Mouse (Mus musculus): ENCODE measurements around the gene Olfr73. TPM values are rescaled to one million over a fixed set of nuclear protein-coding genes. Genes with fewer than 3 reads are reported as not detected.
"Not testable (repeated sequence)": the region's sequence is repeated elsewhere in the genome, so short reads cannot be mapped to it uniquely, and the experiment has no call there.

Olfr73 gene
- polyA plus RNA-seq (2014; fragmentation: Nextera tagmentation; extraction: Ambion mirVana) = not detected in 2 replicates

GRCm38 (mm10) chr2:88037599-88037998 is at the start of gene Olfr73:
TSS of gene Olfr73 (minus strand) at chr2:88037699.
- Histone ChIP-seq H3K36me3 (ENCODE audit: control insufficient read depth, insufficient read depth, low read length) (no peaks in the 10 kb centered on the region), H3K4me2 (ENCODE audit: low read depth, low read length) (no peak within 1 kb of the TSS), H3K27me3 (replicated peaks; ENCODE audit: control insufficient read depth, insufficient read depth, low read length) (no peaks in the 10 kb centered on the region), H3K9ac (ENCODE audit: low read depth, low read length) (no peak within 1 kb of the TSS), H3K4me3 (ENCODE audit: low read depth, low read length) (no peak within 1 kb of the TSS), H3K4me1 (ENCODE audit: control insufficient read depth, insufficient read depth, low read length) (no peaks in the 10 kb centered on the region), H3K27ac (replicated peaks; ENCODE audit: low read depth, low read length) (no peak within 1 kb of the TSS), H3K9me3 (ENCODE audit: control insufficient read depth, low read length) (no peaks in the 10 kb centered on the region)
- ATAC-seq (ENCODE audit: low read depth) = no peak
- no peak for DNase-seq (ENCODE audit: low spot score)

- Histone ChIP-seq H3K4me3 (ENCODE audit: low read depth, low read length) (no peak within 1 kb of the TSS), H3K27me3 (replicated peaks; ENCODE audit: control insufficient read depth, insufficient read depth, low read length) (no peaks in the 10 kb centered on the region), H3K9ac (ENCODE audit: low read depth, low read length) (no peak within 1 kb of the TSS), H3K4me2 (ENCODE audit: low read depth, low read length) (no peak within 1 kb of the TSS), H3K27ac (replicated peaks; ENCODE audit: low read depth, low read length) (no peak within 1 kb of the TSS), H3K4me1 (ENCODE audit: control insufficient read depth, insufficient read depth, low read length) (no peaks in the 10 kb centered on the region), H3K9me3 (ENCODE audit: control insufficient read depth, low read length) (no peaks in the 10 kb centered on the region), H3K36me3 (ENCODE audit: control insufficient read depth, insufficient read depth, low read length) (no peaks in the 10 kb centered on the region)
- no peak for ATAC-seq (ENCODE audit: low read depth)
- no peak for DNase-seq (ENCODE audit: low spot score)
Measured at GRCm38 (mm10) chr2:88071730-88072129, 34.2 kb upstream of the Olfr73 start, which contains the start of gene Olfr1163. TSS of gene Olfr1163 (minus strand) at chr2:88071830.

- no peak overlapping the region for H3K4me2 ChIP-seq (ENCODE audit: low read depth, low read length)
- WGBS = 68% methylated on average over 2 of the region's 2 CpGs
Measured at GRCm38 (mm10) chr2:88063587-88063986, 26.1 kb upstream of the Olfr73 start.

DNA sequence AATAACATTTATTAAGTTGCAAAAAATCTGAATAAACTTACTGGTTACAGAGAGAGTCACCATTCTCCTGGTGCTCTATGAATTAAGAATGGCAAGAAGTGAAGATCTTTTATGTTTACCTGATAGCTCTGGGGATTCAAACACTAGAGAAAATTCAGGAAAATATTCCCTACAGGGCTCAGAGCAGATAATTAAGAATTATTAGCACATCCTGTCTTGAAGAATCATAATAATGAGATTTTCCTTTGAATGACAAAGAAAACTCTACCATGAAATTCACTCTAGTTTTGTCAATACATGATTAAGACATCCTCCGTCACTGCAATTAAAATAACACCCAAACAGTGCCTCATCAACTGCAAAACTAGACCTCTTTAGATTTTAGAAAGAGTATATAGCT is 13.5 kb upstream of the Olfr73 start, which contains the start of gene Olfr1162:
TSS of gene Olfr1162 (minus strand) at position 101 of the 400 bp plus-strand sequence.
- Histone ChIP-seq H3K9me3 (ENCODE audit: control insufficient read depth, low read length) (no peaks in the 10 kb centered on the region), H3K27ac (replicated peaks; ENCODE audit: low read depth, low read length) (no peak within 1 kb of the TSS), H3K9ac (ENCODE audit: low read depth, low read length) (no peak within 1 kb of the TSS), H3K4me2 (ENCODE audit: low read depth, low read length) (no peak within 1 kb of the TSS), H3K36me3 (ENCODE audit: control insufficient read depth, insufficient read depth, low read length) (no peaks in the 10 kb centered on the region), H3K27me3 (replicated peaks; ENCODE audit: control insufficient read depth, insufficient read depth, low read length) (no peaks in the 10 kb centered on the region), H3K4me1 (ENCODE audit: control insufficient read depth, insufficient read depth, low read length) (no peaks in the 10 kb centered on the region), H3K4me3 (ENCODE audit: low read depth, low read length) (no peak within 1 kb of the TSS)
- WGBS = 80% methylated on average over 1 of the region's 1 CpGs
- DNase-seq (ENCODE audit: low spot score) (no peak), ATAC-seq (ENCODE audit: low read depth) (no peak)

More at GRCm38 (mm10) chr2:88063587-88063986, 26.1 kb upstream of the Olfr73 start:
- Histone ChIP-seq H3K27ac (replicated peaks; ENCODE audit: low read depth, low read length) (no peak overlapping the region), H3K9ac (ENCODE audit: low read depth, low read length) (no peak overlapping the region), H3K36me3 (ENCODE audit: control insufficient read depth, insufficient read depth, low read length) (no peaks in the 10 kb centered on the region), H3K4me1 (ENCODE audit: control insufficient read depth, insufficient read depth, low read length) (no peaks in the 10 kb centered on the region), H3K9me3 (ENCODE audit: control insufficient read depth, low read length) (peaks cover 6% of the 10 kb centered on the region; the same call in 1 of the 2 replicates), H3K4me3 (ENCODE audit: low read depth, low read length) (no peak overlapping the region), H3K27me3 (replicated peaks; ENCODE audit: control insufficient read depth, insufficient read depth, low read length) (no peaks in the 10 kb centered on the region)
- no peak for ATAC-seq (ENCODE audit: low read depth)
- DNase-seq (ENCODE audit: low spot score) = no peak

- H3K36me3 ChIP-seq (ENCODE audit: control insufficient read depth, insufficient read depth, low read length); H3K9ac ChIP-seq (ENCODE audit: low read depth, low read length); H3K27me3 ChIP-seq (replicated peaks; ENCODE audit: control insufficient read depth, insufficient read depth, low read length); H3K4me3 ChIP-seq (ENCODE audit: low read depth, low read length); ATAC-seq (ENCODE audit: low read depth); DNase-seq (ENCODE audit: low spot score); H3K27ac ChIP-seq (replicated peaks; ENCODE audit: low read depth, low read length); H3K4me2 ChIP-seq (ENCODE audit: low read depth, low read length); H3K4me1 ChIP-seq (ENCODE audit: control insufficient read depth, insufficient read depth, low read length); H3K9me3 ChIP-seq (ENCODE audit: control insufficient read depth, low read length): not testable (repeated sequence)
- 73% methylated on average over 1 of the region's 1 CpGs for WGBS
Measured at GRCm38 (mm10) chr2:88022474-88022873, 15.0 kb downstream of the Olfr73 start, which contains the start of gene Olfr1161. TSS of gene Olfr1161 (plus strand) at chr2:88022774.

GRCm38 (mm10) chr2:88007515-88008318 is 29.8 kb downstream of the Olfr73 start, which contains the start of gene Olfr1160:
TSS of gene Olfr1160 (minus strand) at chr2:88008268.
- Histone ChIP-seq H3K9me3 (ENCODE audit: control insufficient read depth, low read length) (no peaks in the 10 kb centered on the region), H3K27me3 (replicated peaks; ENCODE audit: control insufficient read depth, insufficient read depth, low read length) (no peaks in the 10 kb centered on the region), H3K4me2 (ENCODE audit: low read depth, low read length) (no peak within 1 kb of the TSS), H3K4me1 (ENCODE audit: control insufficient read depth, insufficient read depth, low read length) (no peaks in the 10 kb centered on the region), H3K27ac (replicated peaks; ENCODE audit: low read depth, low read length) (no peak within 1 kb of the TSS), H3K36me3 (ENCODE audit: control insufficient read depth, insufficient read depth, low read length) (no peaks in the 10 kb centered on the region), H3K4me3 (ENCODE audit: low read depth, low read length) (no peak within 1 kb of the TSS), H3K9ac (ENCODE audit: low read depth, low read length) (no peak within 1 kb of the TSS)
- ATAC-seq (ENCODE audit: low read depth) = no peak
- no peak for DNase-seq (ENCODE audit: low spot score)

GRCm38 (mm10) chr2:87989813-87990212 is 47.7 kb downstream of the Olfr73 start, which contains the start of gene Olfr1158:
TSS of gene Olfr1158 (plus strand) at chr2:87990113.
- ATAC-seq (ENCODE audit: low read depth) = no peak
- H3K27me3 ChIP-seq (replicated peaks; ENCODE audit: control insufficient read depth, insufficient read depth, low read length) = no peaks in the 10 kb centered on the region

More at GRCm38 (mm10) chr2:87989813-87990212, 47.7 kb downstream of the Olfr73 start, which contains the start of gene Olfr1158:
- no peak within 1 kb of the TSS for H3K4me2 ChIP-seq (ENCODE audit: low read depth, low read length)
- H3K9ac ChIP-seq (ENCODE audit: low read depth, low read length) = no peak within 1 kb of the TSS
- DNase-seq (ENCODE audit: low spot score) = no peak
- no peaks in the 10 kb centered on the region for H3K9me3 ChIP-seq (ENCODE audit: control insufficient read depth, low read length)
- H3K36me3 ChIP-seq (ENCODE audit: control insufficient read depth, insufficient read depth, low read length) = no peaks in the 10 kb centered on the region
- no peak within 1 kb of the TSS for H3K27ac ChIP-seq (replicated peaks; ENCODE audit: low read depth, low read length)
- H3K4me1 ChIP-seq (ENCODE audit: control insufficient read depth, insufficient read depth, low read length) = no peaks in the 10 kb centered on the region
- no peak within 1 kb of the TSS for H3K4me3 ChIP-seq (ENCODE audit: low read depth, low read length)

Measured in embryonic facial prominence, embryonic 14.5 days (tissue).